In the genomic region with DNA sequence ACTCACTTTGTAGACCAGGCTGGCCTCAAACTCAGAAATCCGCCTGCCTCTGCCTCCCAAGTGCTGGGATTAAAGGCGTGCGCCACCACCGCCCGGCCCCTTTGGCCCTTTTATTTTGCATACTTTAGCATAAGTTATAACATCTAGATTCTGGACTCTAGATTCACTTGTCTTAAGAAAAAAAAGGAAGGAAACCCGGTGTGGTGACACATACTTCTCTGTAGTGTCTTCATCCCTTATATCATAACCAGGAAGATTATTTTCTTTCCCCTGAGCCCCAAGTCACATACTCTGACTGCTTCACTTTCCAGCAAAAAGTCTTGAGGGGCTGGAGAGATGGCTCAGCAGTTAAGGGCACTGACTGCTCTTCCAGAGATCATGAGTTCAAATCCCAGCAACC, we compare ENCODE assay signal across 10 mouse cellular contexts. TPM values are rescaled to one million over a fixed set of nuclear protein-coding genes. Genes with fewer than 3 reads are reported as not detected.
DNase-seq lines count a peak whose midpoint lies in the region; ATAC-seq lines count a peak whose summit lies in the region.
"Not testable (repeated sequence)": the region's sequence is repeated elsewhere in the genome, so short reads cannot be mapped to it uniquely, and the experiment has no call there.
"Had no signal": no experiment of that assay in that cellular context is flagged by ENCODE, and none has a peak within 500 bp of the region (broad histone marks: within the 10 kb centered on the region; RNA-seq: fewer than 3 reads in every experiment).

No protein-coding gene starts in this region.

- DNase-seq in B cell, adult 2 months, result peak; percentile 55 to 56
- not testable (repeated sequence) for DNase-seq in heart, embryonic 10.5 days (ENCODE audit: low spot score); limb, embryonic 10.5 days (ENCODE audit: low spot score)

- peak overlapping the region; percentile 61 for H3K4me2 ChIP-seq in embryonic facial prominence, embryonic 13.5 days
- peak overlapping the region; percentile 56 for H3K4me2 ChIP-seq in hindbrain, embryonic 16.5 days (ENCODE audit: low read length)
- H3K4me2 ChIP-seq in liver, embryonic 16.5 days (ENCODE audit: low read depth, low read length), result peak overlapping the region; percentile 77
- peak overlapping the region; percentile 42 for H3K4me2 ChIP-seq in midbrain, embryonic 15.5 days
- peak overlapping the region; percentile 11; the same call in 1 of the 2 replicates for H3K4me2 ChIP-seq in stomach, embryonic 15.5 days

- ATAC-seq in embryonic facial prominence, embryonic 13.5 days (ENCODE audit: insufficient number of reproducible peaks, insufficient read depth, low FRiP score, low TSS enrichment, low read depth); hindbrain, embryonic 16.5 days; liver, embryonic 16.5 days (ENCODE audit: low read depth); midbrain, embryonic 15.5 days (replicated peaks); stomach, embryonic 15.5 days (ENCODE audit: insufficient read depth, low FRiP score, low read depth): not testable (repeated sequence)

- H3K4me3 ChIP-seq in embryonic facial prominence, embryonic 13.5 days, result 0 out of 2 replicates have a peak overlapping the region, but pooled peaks have one; percentile 52
- H3K4me3 ChIP-seq in heart, embryonic 10.5 days; hindbrain, embryonic 16.5 days (ENCODE audit: low read length); limb, embryonic 10.5 days; liver, embryonic 16.5 days (ENCODE audit: low read depth, low read length); stomach, embryonic 15.5 days (replicated peaks): not testable (repeated sequence)
- peak overlapping the region; percentile 46; the same call in 1 of the 2 replicates for H3K4me3 ChIP-seq in midbrain, embryonic 15.5 days

- 50% methylated on average over 6 of the region's 6 CpGs for WGBS in embryonic facial prominence, embryonic 13.5 days
- 60% methylated on average over 6 of the region's 6 CpGs for WGBS in heart, embryonic 10.5 days
- 57% methylated on average over 6 of the region's 6 CpGs for WGBS in hindbrain, embryonic 16.5 days
- WGBS in limb, embryonic 10.5 days, result 60% methylated on average over 6 of the region's 6 CpGs
- WGBS in liver, embryonic 16.5 days (ENCODE audit: insufficient replicate concordance), result 32% methylated on average over 6 of the region's 6 CpGs
- 61% methylated on average over 6 of the region's 6 CpGs for WGBS in midbrain, embryonic 15.5 days
- 58% methylated on average over 6 of the region's 6 CpGs for WGBS in stomach, embryonic 15.5 days

- peaks cover 12% of the 10 kb centered on the region for H3K36me3 ChIP-seq in embryonic facial prominence, embryonic 13.5 days
- peaks cover 18% of the 10 kb centered on the region for H3K36me3 ChIP-seq in heart, embryonic 10.5 days
- not testable (repeated sequence) for H3K36me3 ChIP-seq in hindbrain, embryonic 16.5 days (ENCODE audit: control insufficient read depth, insufficient read depth, low read length); liver, embryonic 16.5 days (ENCODE audit: control insufficient read depth, insufficient read depth); midbrain, embryonic 15.5 days (replicated peaks); stomach, embryonic 15.5 days
- peaks cover 22% of the 10 kb centered on the region for H3K36me3 ChIP-seq in limb, embryonic 10.5 days

- H3K9me3 ChIP-seq in embryonic facial prominence, embryonic 13.5 days; heart, embryonic 10.5 days; hindbrain, embryonic 16.5 days (ENCODE audit: control insufficient read depth, low read length); limb, embryonic 10.5 days (replicated peaks); liver, embryonic 16.5 days (replicated peaks; ENCODE audit: control insufficient read depth, low read length); midbrain, embryonic 15.5 days; stomach, embryonic 15.5 days: not testable (repeated sequence)

- H3K27ac ChIP-seq in embryonic facial prominence, embryonic 13.5 days, result peak overlapping the region; percentile 85; the same call in 1 of the 2 replicates
- H3K27ac ChIP-seq in heart, embryonic 10.5 days, result peak overlapping the region; percentile 89
- not testable (repeated sequence) for H3K27ac ChIP-seq in hindbrain, embryonic 16.5 days (ENCODE audit: low read depth, low read length); stomach, embryonic 15.5 days
- peak overlapping the region; percentile 91; the same call in 1 of the 2 replicates for H3K27ac ChIP-seq in limb, embryonic 10.5 days
- H3K27ac ChIP-seq in liver, embryonic 16.5 days (ENCODE audit: low read length), result peak overlapping the region; percentile 78
- peak overlapping the region; percentile 86; the same call in 1 of the 2 replicates for H3K27ac ChIP-seq in midbrain, embryonic 15.5 days

- H3K4me1 ChIP-seq in embryonic facial prominence, embryonic 13.5 days, result peaks cover 39% of the 10 kb centered on the region
- peaks cover 20% of the 10 kb centered on the region for H3K4me1 ChIP-seq in heart, embryonic 10.5 days
- peaks cover 13% of the 10 kb centered on the region for H3K4me1 ChIP-seq in hindbrain, embryonic 16.5 days (ENCODE audit: control insufficient read depth, insufficient read depth, low read depth, low read length)
- peaks cover 34% of the 10 kb centered on the region for H3K4me1 ChIP-seq in limb, embryonic 10.5 days
- peaks cover 50% of the 10 kb centered on the region for H3K4me1 ChIP-seq in liver, embryonic 16.5 days (ENCODE audit: control insufficient read depth, low read depth, low read length)
- H3K4me1 ChIP-seq in midbrain, embryonic 15.5 days, result peaks cover 24% of the 10 kb centered on the region
- peaks cover 20% of the 10 kb centered on the region for H3K4me1 ChIP-seq in stomach, embryonic 15.5 days

- not testable (repeated sequence) for H3K9ac ChIP-seq in embryonic facial prominence, embryonic 13.5 days; hindbrain, embryonic 16.5 days (ENCODE audit: low read depth, low read length); liver, embryonic 16.5 days (ENCODE audit: low read depth, low read length); midbrain, embryonic 15.5 days; stomach, embryonic 15.5 days

- not testable (repeated sequence) for H3K27me3 ChIP-seq in embryonic facial prominence, embryonic 13.5 days; heart, embryonic 10.5 days (ENCODE audit: insufficient read depth, poor library complexity, severe bottlenecking); hindbrain, embryonic 16.5 days (replicated peaks; ENCODE audit: control insufficient read depth, insufficient read depth, low read length); limb, embryonic 10.5 days (ENCODE audit: low read depth, poor library complexity, severe bottlenecking); liver, embryonic 16.5 days (ENCODE audit: control insufficient read depth, insufficient read depth, low read depth, low read length); midbrain, embryonic 15.5 days (replicated peaks); stomach, embryonic 15.5 days (replicated peaks)

RNA-seq across cellular contexts. Expression of gene Aip, which starts 3.8 kb away (rescaled TPM):
- 97.6 and 107 TPM in 2 replicates for polyA plus RNA-seq in embryonic facial prominence, embryonic 13.5 days (2015; fragmentation: Nextera tagmentation; extraction: Ambion mirVana)
- 89.7 and 93.8 TPM in 2 replicates for polyA plus RNA-seq in heart, embryonic 10.5 days (2016; fragmentation: Nextera tagmentation; extraction: Ambion mirVana)
- 109 and 113 TPM in 2 replicates for polyA plus RNA-seq in hindbrain, embryonic 16.5 days (2015; fragmentation: Nextera tagmentation; extraction: Ambion mirVana)
- polyA plus RNA-seq in limb, embryonic 10.5 days (2016; fragmentation: Nextera tagmentation; extraction: Ambion mirVana), result 74.9 and 79.2 TPM in 2 replicates
- 32.4 and 32.6 TPM in 2 replicates for polyA plus RNA-seq in liver, embryonic 16.5 days (2015; fragmentation: Nextera tagmentation; extraction: Ambion mirVana)
- polyA plus RNA-seq in midbrain, embryonic 15.5 days (2015; fragmentation: Nextera tagmentation; extraction: Ambion mirVana), result 99.5 and 101 TPM in 2 replicates
- 79.0 and 91.0 TPM in 2 replicates for polyA plus RNA-seq in stomach, embryonic 15.5 days (2015; fragmentation: Nextera tagmentation; extraction: Ambion mirVana)

RNA-seq across cellular contexts. Expression of gene Gpr152, which starts 17.7 kb away (rescaled TPM):
- polyA plus RNA-seq in embryonic facial prominence, embryonic 13.5 days (2015; fragmentation: Nextera tagmentation; extraction: Ambion mirVana), result not detected in 2 replicates
- not detected in 2 replicates for polyA plus RNA-seq in heart, embryonic 10.5 days (2016; fragmentation: Nextera tagmentation; extraction: Ambion mirVana)
- not detected in 2 replicates for polyA plus RNA-seq in hindbrain, embryonic 16.5 days (2015; fragmentation: Nextera tagmentation; extraction: Ambion mirVana)
- polyA plus RNA-seq in limb, embryonic 10.5 days (2016; fragmentation: Nextera tagmentation; extraction: Ambion mirVana), result not detected in 2 replicates
- polyA plus RNA-seq in liver, embryonic 16.5 days (2015; fragmentation: Nextera tagmentation; extraction: Ambion mirVana), result 0.02 TPM in 1 of 2 replicates, not detected in the other
- 0.04 TPM in 1 of 2 replicates, not detected in the other for polyA plus RNA-seq in midbrain, embryonic 15.5 days (2015; fragmentation: Nextera tagmentation; extraction: Ambion mirVana)
- not detected in 2 replicates for polyA plus RNA-seq in stomach, embryonic 15.5 days (2015; fragmentation: Nextera tagmentation; extraction: Ambion mirVana)
- polyA plus RNA-seq: C2C12; neural tube, embryonic 12.5 days had no signal

RNA-seq across cellular contexts. Expression of gene Cabp4, which starts 21.9 kb away (rescaled TPM):
- polyA plus RNA-seq in embryonic facial prominence, embryonic 13.5 days (2015; fragmentation: Nextera tagmentation; extraction: Ambion mirVana), result not detected in 2 replicates
- polyA plus RNA-seq in heart, embryonic 10.5 days (2016; fragmentation: Nextera tagmentation; extraction: Ambion mirVana), result not detected in 2 replicates
- polyA plus RNA-seq in hindbrain, embryonic 16.5 days (2015; fragmentation: Nextera tagmentation; extraction: Ambion mirVana), result 0.24 and 0.29 TPM in 2 replicates
- polyA plus RNA-seq in limb, embryonic 10.5 days (2016; fragmentation: Nextera tagmentation; extraction: Ambion mirVana), result 0.15 TPM in 1 of 2 replicates, not detected in the other
- polyA plus RNA-seq in liver, embryonic 16.5 days (2015; fragmentation: Nextera tagmentation; extraction: Ambion mirVana), result 0.18 and 0.20 TPM in 2 replicates
- 0.22 and 0.28 TPM in 2 replicates for polyA plus RNA-seq in midbrain, embryonic 15.5 days (2015; fragmentation: Nextera tagmentation; extraction: Ambion mirVana)
- polyA plus RNA-seq in stomach, embryonic 15.5 days (2015; fragmentation: Nextera tagmentation; extraction: Ambion mirVana), result 0.13 and 0.19 TPM in 2 replicates

RNA-seq across cellular contexts. Expression of gene Pitpnm1, which starts 22.1 kb away (rescaled TPM):
- 6.4 and 8.3 TPM in 2 replicates for polyA plus RNA-seq in embryonic facial prominence, embryonic 13.5 days (2015; fragmentation: Nextera tagmentation; extraction: Ambion mirVana)
- polyA plus RNA-seq in heart, embryonic 10.5 days (2016; fragmentation: Nextera tagmentation; extraction: Ambion mirVana), result 14.3 and 21.2 TPM in 2 replicates
- polyA plus RNA-seq in hindbrain, embryonic 16.5 days (2015; fragmentation: Nextera tagmentation; extraction: Ambion mirVana), result 87.3 and 91.9 TPM in 2 replicates
- polyA plus RNA-seq in limb, embryonic 10.5 days (2016; fragmentation: Nextera tagmentation; extraction: Ambion mirVana), result 5.9 and 7.9 TPM in 2 replicates
- polyA plus RNA-seq in liver, embryonic 16.5 days (2015; fragmentation: Nextera tagmentation; extraction: Ambion mirVana), result 6.6 and 7.3 TPM in 2 replicates
- 97.7 and 102 TPM in 2 replicates for polyA plus RNA-seq in midbrain, embryonic 15.5 days (2015; fragmentation: Nextera tagmentation; extraction: Ambion mirVana)
- 12.9 and 16.2 TPM in 2 replicates for polyA plus RNA-seq in stomach, embryonic 15.5 days (2015; fragmentation: Nextera tagmentation; extraction: Ambion mirVana)

RNA-seq across cellular contexts. Expression of gene Cdk2ap2, which starts 24.9 kb away (rescaled TPM):
- polyA plus RNA-seq in embryonic facial prominence, embryonic 13.5 days (2015; fragmentation: Nextera tagmentation; extraction: Ambion mirVana), result 55.6 and 62.3 TPM in 2 replicates
- polyA plus RNA-seq in heart, embryonic 10.5 days (2016; fragmentation: Nextera tagmentation; extraction: Ambion mirVana), result 67.9 and 86.0 TPM in 2 replicates
- polyA plus RNA-seq in hindbrain, embryonic 16.5 days (2015; fragmentation: Nextera tagmentation; extraction: Ambion mirVana), result 85.4 and 86.4 TPM in 2 replicates
- polyA plus RNA-seq in limb, embryonic 10.5 days (2016; fragmentation: Nextera tagmentation; extraction: Ambion mirVana), result 86.7 and 87.0 TPM in 2 replicates
- 112 and 117 TPM in 2 replicates for polyA plus RNA-seq in liver, embryonic 16.5 days (2015; fragmentation: Nextera tagmentation; extraction: Ambion mirVana)
- 92.3 and 92.9 TPM in 2 replicates for polyA plus RNA-seq in midbrain, embryonic 15.5 days (2015; fragmentation: Nextera tagmentation; extraction: Ambion mirVana)
- polyA plus RNA-seq in stomach, embryonic 15.5 days (2015; fragmentation: Nextera tagmentation; extraction: Ambion mirVana), result 121 and 130 TPM in 2 replicates

Comparison
In these comparisons a context has a peak if more than half of its experiments do, and no peak if none do; other contexts are left out.
1. H3K4me2 ChIP-seq: peak in every context shown above with its lines; median percentile 77 in liver, embryonic 16.5 days; 61 in embryonic facial prominence, embryonic 13.5 days; 56 in hindbrain, embryonic 16.5 days; 42 in midbrain, embryonic 15.5 days; 11 in stomach, embryonic 15.5 days.